Mouse (Mus musculus): ENCODE measurements around the gene Srgap2.

- TF ChIP-seq CTCF (IDR thresholded peaks at IDR 0.05; ENCODE audit: low read depth) = no peak
- TF ChIP-seq EP300 (IDR thresholded peaks at IDR 0.05; ENCODE audit: low read depth) = no peak
Observed at GRCm38 (mm10) chr1:131360800-131361199, 166.4 kb downstream of the Srgap2 start.
